Mouse (Mus musculus): ENCODE results near the gene Vmn1r85. TPM values are rescaled to one million over a fixed set of nuclear protein-coding genes. Genes with fewer than 3 reads are reported as not detected.
"Not testable (repeated sequence)": the region's sequence is repeated elsewhere in the genome, so short reads cannot be mapped to it uniquely, and the experiment has no call there.

The Vmn1r85 gene
- total RNA-seq (2021) (not detected), polyA plus RNA-seq (2012; rRNA removed) (not detected in 2 replicates)
- long read RNA-seq = 0 reads

DNA sequence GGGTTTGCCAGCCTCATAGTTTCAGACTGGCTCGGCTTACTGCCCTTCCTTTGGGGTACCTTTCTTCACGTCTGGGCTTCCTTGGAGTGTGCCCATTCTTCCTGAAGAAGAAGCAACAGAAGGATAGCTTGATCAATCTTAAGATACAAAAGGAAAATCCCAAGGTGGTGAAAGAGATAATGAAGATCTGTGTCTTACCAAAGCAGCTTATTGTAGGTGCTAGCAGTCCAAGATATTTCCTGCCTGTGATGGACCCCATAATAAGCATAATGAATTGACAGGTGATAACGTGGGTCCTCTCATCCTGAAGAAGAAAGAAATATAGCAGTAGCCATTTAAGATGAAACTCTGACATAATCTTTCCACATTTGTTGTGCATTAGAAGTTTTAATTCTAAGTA, at the start of gene Vmn1r85:
TSS of gene Vmn1r85 (minus strand) at position 101 of the 400 bp plus-strand sequence.
- DNase-seq = no peak

DNA sequence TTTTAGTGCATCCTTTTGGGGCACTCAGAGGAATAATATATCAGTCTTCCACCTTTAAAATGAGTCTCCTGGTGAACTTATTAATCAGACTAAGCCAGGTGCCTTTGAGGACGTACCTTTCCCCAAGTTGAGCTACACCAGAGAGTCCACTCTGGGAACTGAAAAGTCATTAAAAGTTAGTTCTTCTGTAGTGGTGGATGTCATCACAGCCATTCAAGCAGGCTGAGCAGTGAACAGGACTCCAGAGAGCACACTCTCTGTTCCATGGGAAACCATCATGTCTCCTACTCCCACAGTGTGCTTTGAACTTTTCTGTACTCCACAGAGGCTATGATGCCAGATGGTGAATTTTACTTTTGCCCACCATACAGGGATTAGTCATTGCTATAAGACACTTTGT, 45.1 kb upstream of the Vmn1r85 start, which contains the start of gene Vmn1r87:
TSS of gene Vmn1r87 (minus strand) at position 101 of the 400 bp plus-strand sequence.
- no peak for DNase-seq

DNA sequence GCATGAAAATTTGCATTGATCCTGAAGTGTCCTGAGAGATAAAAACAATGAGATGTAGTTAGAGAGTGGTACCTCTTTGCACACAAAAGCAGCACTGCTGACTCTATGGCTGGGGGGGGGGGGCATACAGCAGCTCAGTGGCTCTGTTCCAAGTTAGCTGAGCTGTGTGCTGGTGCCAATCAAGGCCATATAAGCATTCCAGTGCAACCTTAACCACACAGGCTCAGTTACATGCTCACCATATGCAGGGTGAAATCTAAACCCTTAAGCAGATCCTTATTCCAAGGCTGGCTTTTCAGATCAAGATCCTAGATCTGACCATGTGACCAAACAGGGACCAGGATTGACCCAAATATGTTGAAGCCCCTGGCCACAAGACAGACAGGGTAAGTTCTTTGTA, 42.4 kb upstream of the Vmn1r85 start:
- DNase-seq = no peak

DNA sequence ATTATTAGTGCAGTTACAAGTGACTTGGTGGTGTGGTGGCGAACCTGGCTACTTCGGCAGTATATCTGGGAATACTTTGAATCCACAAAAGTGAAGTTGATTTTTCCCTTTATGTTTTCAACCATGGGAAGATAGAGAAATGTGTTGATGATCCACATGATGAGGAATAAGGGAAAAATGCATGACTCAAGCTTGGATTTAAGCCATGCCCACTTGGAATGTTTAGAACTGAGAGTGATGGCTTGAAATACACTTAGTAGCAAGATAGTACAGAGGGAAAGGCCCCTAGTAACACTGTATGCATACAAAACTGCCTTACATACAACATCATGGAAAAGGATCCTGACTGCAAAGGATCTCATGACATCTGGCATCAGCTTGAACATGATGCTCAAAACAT, 36.9 kb upstream of the Vmn1r85 start:
- no peak for DNase-seq

DNA sequence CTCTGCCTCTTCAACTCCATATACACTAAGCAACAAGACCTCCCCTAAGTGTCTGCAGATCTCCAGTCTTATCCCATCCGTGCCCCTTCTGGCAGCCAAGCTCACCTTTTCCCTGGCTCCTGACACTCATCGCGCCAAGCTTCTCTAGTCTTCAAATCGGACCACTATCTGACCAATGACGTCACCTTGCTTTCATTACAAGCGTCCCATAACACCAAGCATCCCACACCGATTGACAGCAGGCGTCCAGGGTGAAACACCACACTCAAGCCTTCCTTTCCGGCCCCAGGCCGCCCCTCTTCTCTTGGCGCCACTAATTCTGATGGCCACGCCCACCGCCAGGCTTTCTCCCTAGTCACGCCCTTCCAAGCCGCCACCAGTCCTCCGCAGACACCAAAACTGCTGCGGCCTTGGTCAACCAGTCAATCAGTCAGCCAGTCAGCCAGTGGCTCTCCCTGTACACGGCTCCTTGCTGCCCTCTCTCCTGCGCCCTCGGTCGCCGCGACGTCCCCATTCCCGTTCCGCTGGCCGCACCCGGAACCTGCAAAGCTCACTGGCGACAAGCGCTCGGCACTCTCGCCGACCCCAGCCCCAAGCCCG, 28.7 kb upstream of the Vmn1r85 start:
- DNase-seq = peak; percentile 37

DNA sequence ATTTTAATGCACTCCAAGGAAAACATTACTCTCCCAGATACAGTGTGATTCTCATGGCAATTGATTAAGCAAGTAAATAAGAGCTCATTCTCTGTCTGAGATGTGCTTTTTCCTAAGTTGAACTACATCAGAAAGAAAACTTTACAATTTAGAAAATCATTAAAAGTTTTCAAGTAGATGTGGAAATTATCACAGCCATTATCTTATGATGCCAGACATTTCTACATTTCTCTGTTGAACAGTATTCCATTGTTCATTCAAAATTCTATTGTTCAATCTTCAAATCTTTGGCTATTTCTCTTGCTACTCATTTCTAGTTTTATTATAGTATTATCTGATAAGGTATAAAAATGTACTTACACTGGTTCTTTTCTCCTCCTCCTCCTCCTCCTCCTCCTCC, 24.8 kb upstream of the Vmn1r85 start, which contains the start of gene Vmn1r86:
TSS of gene Vmn1r86 (minus strand) at position 101 of the 400 bp plus-strand sequence.
- DNase-seq = no peak

DNA sequence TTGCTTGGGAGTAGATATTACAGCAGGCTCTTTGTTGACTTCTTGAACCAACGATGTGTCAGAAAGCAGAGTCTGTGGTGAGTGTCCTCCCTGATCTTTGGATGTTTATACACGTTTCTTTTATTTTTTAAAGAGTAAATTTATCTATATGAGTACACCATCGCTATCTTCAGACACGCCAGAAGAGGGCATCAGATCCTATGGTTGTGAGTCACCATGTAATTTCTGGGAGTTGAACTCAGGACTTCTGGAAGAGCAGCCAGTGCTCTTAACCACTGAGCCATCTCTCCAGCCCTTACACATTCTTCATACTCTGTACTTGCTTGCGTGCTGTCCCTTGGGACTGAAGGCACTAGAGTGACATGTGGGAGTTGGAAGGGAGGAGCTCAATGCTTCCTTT, 22.7 kb downstream of the Vmn1r85 start:
- no peak for DNase-seq

DNA sequence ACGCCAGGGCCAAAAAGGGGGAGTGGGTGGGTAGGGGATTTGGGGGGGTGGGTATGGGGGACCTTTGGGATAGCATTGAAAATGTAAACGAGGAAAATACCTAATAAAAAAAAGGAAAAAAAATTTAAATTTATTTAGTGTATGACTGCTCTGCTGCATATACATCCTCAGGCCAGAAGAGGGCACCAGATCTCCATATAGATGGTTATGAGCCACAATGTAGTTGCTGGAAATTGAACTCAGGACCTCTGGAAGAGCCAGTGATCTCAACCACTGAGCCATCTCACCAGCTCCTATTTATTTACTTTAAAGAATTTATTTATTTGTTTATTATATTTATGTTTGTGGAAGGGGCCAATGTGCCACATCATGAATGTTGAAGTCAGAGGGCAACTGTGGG, 31.6 kb downstream of the Vmn1r85 start:
- not testable (repeated sequence) for DNase-seq

DNA sequence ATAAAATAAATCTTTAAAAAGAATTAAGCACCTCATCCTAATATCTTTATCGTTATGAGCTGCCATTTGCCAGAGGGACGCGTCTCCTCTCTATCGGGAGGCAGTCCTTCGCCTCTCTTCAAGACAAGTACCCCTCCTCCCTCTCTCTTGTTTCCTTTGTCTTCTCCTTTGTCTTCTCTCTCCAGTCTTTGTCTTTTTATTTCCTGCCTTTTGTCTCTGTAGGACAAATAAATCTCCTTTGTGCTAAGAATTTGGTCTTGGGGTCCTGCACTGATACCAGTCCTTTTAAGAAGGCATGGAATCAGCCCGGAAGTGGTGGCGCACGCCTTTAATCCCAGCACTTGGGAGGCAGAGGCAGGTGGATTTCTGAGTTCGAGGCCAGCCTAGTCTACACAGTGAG, 35.4 kb downstream of the Vmn1r85 start:
- no peak for DNase-seq

DNA sequence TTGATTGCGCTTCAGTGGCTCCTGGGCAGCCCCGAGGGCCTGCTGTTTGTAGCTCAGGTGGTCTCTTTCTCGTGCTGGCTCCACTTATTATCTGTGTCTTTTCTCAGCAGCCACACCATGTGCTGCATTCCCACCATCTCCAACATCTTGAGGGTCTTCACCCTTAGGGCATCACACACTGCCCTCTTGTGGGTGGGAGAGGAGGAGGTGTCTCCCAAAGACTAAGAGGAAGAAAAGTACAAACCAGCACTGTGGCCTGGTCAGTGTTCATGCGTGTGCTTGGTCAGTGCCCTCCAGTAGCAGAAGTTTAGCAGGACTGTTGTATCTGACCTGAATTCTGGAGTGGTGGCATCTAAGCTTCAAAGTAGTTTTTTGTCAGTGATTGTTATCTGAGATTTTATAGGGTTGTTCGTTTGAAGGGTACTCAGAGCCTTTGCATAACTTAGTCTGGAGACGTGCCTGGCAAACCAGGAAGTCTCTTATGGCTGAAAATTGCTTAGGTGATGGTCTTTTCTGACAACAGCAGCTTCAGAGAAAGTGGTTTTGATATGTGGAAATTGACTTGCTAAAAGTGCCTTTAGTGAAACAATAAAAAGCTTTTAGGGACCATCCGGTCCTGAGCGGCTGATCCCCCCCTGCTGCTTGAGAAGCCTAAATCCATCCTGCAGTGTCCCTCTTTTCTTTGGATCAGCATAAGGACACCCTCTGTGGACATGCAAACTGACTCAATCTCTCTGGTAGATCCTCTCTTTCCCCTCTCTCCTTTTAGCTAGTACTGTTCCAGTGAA, 37.9 kb downstream of the Vmn1r85 start:
- DNase-seq = no peak

DNA sequence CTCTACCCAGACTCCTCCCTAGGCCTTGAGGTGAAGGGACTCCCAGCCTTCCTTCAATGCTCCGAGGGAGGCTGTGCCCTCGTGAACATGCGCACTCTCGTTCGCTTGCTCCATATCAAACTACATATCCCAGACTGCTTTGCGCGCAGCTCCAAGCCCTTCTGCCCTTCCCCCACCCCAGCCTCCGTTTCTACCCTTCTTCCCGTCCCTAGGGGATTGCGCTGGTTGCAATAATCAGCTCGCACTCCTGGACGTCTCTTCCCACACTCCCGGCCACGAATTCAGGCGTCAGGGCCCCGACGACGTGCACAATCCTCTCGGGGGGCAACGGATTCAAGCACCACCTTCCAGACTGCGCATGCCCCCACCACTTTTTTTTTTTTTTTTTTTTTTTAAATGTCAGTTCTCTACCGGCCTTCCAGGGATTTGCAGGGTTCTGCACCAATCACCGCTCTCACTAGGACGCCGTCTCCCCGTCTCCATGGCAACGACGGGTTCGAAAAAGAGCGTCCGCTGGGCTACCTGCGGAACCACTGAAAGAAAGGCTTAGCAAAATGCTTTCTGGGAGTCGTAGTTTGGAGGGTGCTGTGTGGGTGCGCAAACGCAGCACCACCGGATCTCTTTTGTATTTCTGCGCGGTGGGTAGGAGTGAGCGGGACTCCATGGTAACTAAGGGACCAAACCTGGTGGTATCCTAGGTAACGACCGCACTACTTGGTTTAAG, 40.5 kb downstream of the Vmn1r85 start, which contains the start of gene Mzf1:
TSS of gene Mzf1 (minus strand) at position 478 of the 724 bp plus-strand sequence.
- peak; percentile 94 for DNase-seq

DNA sequence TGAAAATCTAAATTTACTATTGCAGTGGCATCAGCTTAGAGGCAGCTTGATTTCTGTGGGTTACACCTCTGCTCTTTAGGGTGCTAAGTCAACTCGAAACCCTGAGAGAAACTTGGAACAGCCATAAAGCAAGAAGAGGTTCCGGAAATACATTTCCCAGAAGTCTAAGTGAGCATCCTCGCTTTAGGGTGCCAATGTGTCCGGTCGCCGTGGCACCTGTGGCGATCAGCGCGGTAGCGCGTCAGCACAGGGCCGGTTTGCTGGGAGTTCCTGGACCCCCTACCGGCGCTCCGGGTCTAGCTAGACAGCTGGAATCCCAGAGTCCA, 41.0 kb downstream of the Vmn1r85 start:
- no peak for DNase-seq

DNA sequence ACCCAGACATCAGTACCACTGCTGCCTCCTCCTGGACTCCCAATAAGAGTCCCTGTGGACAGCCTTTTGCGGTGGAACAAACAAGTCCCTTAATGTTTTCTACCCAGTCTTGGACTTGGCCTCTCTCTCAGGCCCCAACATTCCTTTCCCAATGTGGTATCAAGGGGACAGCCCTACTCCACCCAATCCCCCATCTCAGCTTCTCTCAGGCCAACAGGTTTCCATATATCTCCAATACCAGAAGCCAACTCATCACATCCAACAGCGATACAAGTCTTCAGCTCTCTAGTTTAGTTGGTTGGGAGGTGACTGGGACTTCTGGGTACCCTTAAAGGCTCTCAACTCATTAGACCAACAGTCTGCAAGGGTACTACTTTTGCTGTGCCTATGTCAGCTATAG, 41.5 kb downstream of the Vmn1r85 start:
- DNase-seq = no peak

DNA sequence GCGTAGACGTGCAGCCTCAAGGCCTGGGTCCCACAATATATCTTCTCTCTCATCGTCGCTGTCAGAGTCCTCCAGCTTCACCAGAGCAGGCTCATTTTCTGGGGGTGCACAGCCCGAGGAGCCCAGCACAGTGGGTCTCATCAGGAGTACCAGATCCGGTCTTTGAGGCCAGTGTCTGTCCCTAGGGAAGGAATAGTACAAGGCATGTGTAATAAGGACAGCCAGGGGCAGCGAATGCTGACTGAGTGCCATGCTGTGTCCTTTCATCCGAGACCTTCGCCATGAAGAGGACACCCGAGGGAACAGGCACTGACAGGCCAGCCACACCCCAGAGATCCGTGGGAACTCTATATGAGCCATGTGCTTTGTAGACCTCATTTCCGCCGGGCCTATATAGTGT, 42.0 kb downstream of the Vmn1r85 start:
- DNase-seq = no peak

DNA sequence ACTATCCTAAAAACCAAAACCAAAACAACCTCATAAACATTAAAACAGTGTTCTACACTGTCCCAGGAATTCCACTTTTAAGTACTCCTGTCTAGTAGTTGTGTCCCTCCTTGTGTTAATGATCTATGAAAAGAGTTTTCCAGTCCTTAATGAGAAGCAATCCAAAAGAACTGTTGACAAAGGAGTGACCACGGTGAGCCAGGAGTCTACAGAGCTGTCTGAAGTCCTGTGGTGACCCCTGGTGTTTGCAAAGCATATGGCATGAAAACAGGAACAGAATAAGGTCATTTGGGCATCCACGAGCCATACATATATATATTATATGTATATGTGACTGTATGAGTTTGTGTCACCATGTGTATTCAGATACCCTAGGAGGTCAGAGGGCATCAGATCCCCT, 48.9 kb downstream of the Vmn1r85 start:
- DNase-seq = peak; percentile 75

DNA sequence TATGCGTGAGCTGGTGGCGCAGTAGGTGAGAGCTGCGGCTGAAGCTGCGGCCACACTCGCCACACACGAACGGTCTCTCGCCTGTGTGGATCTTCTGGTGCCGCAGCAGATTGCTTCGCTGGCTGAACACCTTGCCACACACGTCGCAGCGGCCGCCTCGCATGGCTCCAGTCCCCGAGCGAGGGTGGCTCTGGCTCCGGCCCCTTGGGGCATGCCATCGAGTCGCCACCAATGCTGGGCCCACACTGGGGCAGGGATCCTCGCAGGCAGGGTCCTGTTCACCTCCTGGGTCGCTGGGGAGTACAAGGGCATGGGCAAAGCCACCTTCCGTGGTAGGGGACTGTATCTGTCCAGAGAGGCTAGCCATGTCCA, 50.7 kb downstream of the Vmn1r85 start:
- DNase-seq = no peak

DNA sequence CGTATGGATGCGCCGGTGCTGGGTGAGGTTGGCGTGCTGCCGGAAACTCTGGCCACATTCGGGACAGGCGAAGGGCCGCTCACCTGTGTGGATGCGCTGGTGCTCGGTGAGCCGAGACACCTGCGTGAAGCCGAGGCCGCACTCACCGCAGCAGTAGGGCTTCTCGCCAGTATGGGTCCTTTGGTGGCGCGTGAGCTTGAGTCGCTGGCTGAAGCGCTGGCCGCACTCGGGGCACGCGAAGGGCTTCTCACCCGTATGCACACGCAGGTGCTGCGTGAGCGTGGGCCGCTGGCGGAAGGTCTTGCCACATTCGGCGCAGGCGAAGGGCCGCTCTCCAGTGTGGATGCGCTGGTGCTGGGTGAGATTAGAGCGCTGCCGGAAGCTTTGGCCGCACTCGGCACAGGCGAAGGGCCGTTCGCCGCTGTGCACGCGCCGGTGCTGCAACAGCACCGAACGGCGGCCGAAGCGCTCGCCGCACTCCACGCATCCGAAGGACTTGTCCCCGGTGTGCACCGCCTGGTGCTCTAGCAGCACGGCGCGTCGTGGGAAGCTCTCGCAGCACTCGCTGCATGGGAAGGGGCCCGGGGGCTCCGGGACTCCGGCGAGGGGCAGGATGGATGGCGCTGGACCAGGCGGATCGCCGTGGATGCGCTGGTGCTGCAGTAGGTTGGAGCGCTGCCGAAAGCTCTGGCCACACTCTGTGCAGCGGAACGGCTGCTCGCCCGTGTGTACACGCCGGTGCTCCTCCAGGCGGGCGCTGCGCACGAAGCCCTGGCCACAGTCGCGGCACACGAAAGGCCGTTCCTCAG, 51.3 kb downstream of the Vmn1r85 start:
- peak; percentile 62 for DNase-seq

DNA sequence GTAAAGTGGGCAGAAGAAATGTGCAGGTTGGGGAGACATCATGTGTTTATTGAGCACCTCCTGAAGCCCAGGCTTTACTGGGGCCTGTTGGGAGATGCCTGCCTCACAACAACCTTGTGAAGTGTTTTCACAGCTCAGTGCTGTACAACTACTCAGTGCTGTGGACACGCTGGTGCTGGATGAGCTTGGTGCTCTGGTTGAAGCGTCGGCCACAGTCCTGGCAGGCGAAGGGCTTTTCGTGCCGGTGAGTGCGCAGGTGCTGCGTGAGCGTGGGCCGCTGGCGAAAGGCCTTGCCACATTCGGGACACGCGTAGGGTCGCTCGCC, 51.9 kb downstream of the Vmn1r85 start:
- DNase-seq = no peak

DNA sequence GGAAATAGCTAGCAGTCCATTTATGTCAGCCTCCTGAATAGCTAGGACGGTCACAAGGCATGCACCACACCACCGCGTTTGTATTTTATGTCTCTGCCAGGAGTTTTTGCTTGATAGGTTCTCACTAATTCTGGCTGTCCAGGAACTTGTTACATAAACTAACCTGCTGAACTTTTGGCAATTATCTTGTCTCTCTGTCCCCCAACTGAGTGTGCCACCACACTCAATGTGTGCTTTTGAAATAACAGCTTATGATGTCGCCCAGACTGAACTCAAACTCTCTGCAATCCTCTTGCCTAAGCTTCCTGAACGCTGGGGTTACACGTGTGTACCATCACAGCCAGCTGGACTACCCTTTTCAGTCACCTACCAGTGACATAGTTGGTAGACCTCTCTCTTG, 52.5 kb downstream of the Vmn1r85 start:
- no peak for DNase-seq

DNA sequence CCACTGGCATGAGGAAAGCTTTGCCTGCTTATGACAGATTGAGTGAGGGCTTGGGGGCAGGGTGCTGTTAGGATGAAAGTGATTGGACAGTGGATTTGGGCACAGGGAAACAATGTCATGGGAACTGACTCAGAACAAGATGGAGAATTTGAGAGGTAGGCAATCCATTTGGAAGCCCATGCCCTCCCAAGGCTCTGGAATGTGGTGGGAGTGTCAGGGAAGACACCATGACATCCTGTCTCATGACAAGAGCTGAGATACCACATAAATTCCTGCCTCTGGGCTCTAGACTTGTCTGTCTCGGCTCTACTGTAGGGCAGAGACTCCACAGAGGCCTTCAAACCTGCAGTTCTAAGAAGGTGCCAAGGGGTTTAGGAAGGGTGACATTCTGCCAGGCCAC, 53.7 kb downstream of the Vmn1r85 start:
- DNase-seq = no peak

DNA sequence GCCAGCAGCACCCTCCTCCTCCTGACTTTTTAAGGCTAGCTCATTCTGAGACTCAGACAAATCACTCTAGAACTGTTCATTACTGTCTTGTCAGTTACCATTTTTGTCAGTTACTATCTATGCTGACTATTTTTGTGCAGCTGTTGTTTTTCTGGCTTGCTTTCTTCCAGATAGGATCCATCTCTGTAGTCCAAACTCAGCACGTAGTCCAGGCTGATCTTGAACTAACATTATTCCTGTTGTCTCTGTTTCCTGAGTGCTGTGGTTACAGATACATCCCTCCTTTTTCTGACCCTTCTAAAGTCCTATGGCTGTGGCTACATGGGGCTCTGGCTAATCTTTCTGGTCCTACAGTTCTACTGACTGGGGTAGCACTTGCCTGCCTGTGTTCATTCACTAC, 55.8 kb downstream of the Vmn1r85 start:
- DNase-seq = no peak

DNA sequence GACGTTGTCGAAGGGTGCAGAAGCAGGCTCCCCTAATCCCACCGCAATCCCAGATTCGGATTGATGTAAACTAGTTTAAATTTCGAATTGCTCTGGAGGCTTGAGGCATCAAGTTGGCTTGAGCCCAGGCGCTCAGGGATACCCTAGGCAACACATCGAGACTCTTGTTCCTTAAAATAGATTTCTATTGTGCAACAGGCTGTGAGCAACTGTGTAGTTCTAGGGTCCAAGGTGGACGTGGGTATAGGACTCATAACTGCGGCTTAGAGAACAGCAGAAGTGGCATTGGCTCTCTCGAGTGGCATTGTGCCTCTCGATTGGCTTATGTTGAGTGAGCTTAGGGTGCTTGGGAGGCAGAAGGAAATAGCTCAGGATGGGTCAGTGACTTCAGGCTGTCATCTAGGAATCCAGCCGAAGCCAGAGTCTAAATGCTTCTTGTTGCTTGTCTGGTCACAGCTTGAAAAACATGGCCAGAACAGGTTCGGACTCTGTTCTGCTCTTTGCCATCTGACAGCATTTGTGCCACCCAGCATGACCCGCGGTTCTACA, 56.3 kb downstream of the Vmn1r85 start:
- no peak for DNase-seq
